Mouse (Mus musculus) forebrain, embryonic 10.5 days (tissue): Measurements from ENCODE around the gene Bex1. TPM values are rescaled to one million over a fixed set of nuclear protein-coding genes. Genes with fewer than 3 reads are reported as not detected.
A peak's percentile ranks its signal among the peaks of the same experiment; 100 is the strongest.

Source experiments
- DNase-seq: peaks from one replicate; pipeline ENCODE4 v3.0.0-alpha.2; 2017; ENCODE audit warnings: low spot score; ENCODE audit errors: extremely low spot score
- H3K27ac ChIP-seq: fragments of 300-500 bp; sonication (generic); 2 replicates; pipeline ENCODE4 v1.5.1; 2016; ENCODE audit warnings: mild to moderate bottlenecking
- H3K27me3 ChIP-seq: fragments of 300-500 bp; sonication (generic); 2 replicates; pipeline ENCODE4 v1.6.1; 2016; ENCODE audit warnings: mild to moderate bottlenecking; ENCODE audit not compliant: poor library complexity, severe bottlenecking
- H3K36me3 ChIP-seq: fragments of 300-500 bp; sonication (generic); replicated peaks from 2 replicates; pipeline ENCODE4 v1.6.1; 2016; ENCODE audit warnings: mild to moderate bottlenecking, moderate library complexity
- H3K4me1 ChIP-seq: fragments of 300-500 bp; sonication (generic); 2 replicates; pipeline ENCODE4 v1.6.1; 2016
- H3K4me3 ChIP-seq: fragments of 300-500 bp; sonication (generic); 2 replicates; pipeline ENCODE4 v1.5.1; 2016; ENCODE audit warnings: mild to moderate bottlenecking, moderate library complexity
- H3K9me3 ChIP-seq: fragments of 300-500 bp; sonication (generic); 2 replicates; pipeline ENCODE4 v1.6.1; 2016; ENCODE audit warnings: mild to moderate bottlenecking, moderate library complexity
- WGBS: fragments of 180-500 bp; shearing (Covaris S2); methylation state at CpG from one replicate; pipeline ENCODE4 v1.1.7; 2016; 5-methylcytosine and 5-hydroxymethylcytosine counted together
- polyA plus RNA-seq: library from polyadenylated mRNA; unstranded; fragments of >200 nt; fragmentation: Nextera tagmentation; extraction: Ambion mirVana; gene quantifications from 2 replicates; pipeline ENCODE4 v1.2.1, GENCODE M21; 2016

The Bex1 gene
- polyA plus RNA-seq, 1 experiment from 2014 or later = 186 TPM

DNA sequence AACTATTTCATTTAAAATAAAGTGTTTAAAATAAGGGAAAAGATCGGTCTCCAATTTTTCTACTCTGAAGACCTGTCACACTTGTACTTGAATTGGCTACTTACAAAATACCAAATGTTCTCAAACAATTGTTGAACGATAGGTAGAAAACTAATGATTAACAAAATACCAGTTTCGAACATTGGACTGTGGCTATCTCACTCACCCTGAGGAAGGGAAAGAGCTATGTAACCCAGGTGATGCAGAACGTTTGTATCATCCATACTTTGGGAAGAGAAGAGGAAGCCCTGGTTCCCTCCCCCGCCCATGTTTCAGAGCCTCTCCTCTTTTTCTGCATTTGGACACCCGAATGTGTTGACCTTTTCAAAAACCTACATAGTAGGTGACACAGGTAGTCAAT lies 10.9 kb downstream of the Bex1 start:
- H3K9me3 ChIP-seq = no peaks in the 10 kb centered on the region
- H3K27me3 ChIP-seq = peaks cover 49% of the 10 kb centered on the region
- H3K36me3 ChIP-seq = no peaks in the 10 kb centered on the region
- no peak overlapping the region for H3K4me3 ChIP-seq
- 81% methylated on average over 6 of the region's 6 CpGs for WGBS
- H3K27ac ChIP-seq = no peak overlapping the region
- DNase-seq = no peak
- H3K4me1 ChIP-seq = peaks cover 15% of the 10 kb centered on the region

DNA sequence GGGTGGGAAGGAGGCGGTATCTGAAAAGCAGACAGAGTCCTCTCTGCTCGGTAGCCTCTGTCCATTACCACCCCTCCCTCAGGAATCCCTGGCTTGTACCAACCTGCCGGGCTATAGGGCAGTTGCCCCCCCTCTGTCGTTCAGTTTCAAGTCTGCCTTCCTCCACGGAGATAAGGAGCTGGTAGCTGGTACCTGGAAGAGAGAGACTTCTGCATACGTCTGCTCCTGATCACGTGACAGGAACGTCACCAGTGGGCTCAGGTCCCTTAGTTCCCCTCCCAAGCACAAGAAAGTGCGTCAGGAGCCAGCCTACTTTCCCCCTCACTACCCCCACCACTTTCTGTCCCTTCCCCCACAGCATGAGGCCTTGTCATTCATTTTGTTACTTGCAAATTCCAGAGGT lies 11.6 kb downstream of the Bex1 start, which contains the start of gene Tceal5:
Tceal5 (minus strand) TSS at position 213 of the 403 bp plus-strand sequence.
- WGBS = 18% methylated on average over 9 of the region's 9 CpGs
- Histone ChIP-seq H3K9me3 (no peaks in the 10 kb centered on the region), H3K4me3 (peak within 1 kb of the TSS; percentile 55), H3K27ac (no peak within 1 kb of the TSS), H3K4me1 (peaks cover 15% of the 10 kb centered on the region), H3K36me3 (no peaks in the 10 kb centered on the region), H3K27me3 (peaks cover 53% of the 10 kb centered on the region)
- peak; percentile 38 for DNase-seq

DNA sequence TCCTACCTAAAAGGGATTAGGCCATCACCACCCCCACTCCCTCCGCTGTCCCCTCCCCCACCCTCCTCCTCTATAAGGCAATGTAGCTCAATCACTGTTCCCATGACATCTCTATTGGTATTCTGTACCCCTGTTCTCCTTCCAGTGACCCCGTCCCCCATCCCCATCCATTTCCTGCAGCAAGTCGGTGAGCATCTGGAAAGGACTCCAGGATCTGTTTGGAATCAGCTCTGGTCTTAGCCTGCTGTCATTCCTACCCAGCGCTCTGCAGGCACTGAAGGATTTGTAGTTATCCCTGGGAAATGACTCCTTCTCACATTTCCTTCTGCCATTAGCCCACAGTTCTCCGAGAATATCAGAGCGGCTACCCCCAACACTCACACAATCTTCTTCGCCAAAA lies 12.1 kb downstream of the Bex1 start:
- WGBS = 20% methylated on average over 7 of the region's 7 CpGs
- no peak for DNase-seq
- H3K4me1 ChIP-seq = peaks cover 15% of the 10 kb centered on the region
- peak overlapping the region; percentile 55 for H3K4me3 ChIP-seq
- no peaks in the 10 kb centered on the region for H3K36me3 ChIP-seq
- peaks cover 53% of the 10 kb centered on the region for H3K27me3 ChIP-seq
- H3K27ac ChIP-seq = no peak overlapping the region
- H3K9me3 ChIP-seq = no peaks in the 10 kb centered on the region

DNA sequence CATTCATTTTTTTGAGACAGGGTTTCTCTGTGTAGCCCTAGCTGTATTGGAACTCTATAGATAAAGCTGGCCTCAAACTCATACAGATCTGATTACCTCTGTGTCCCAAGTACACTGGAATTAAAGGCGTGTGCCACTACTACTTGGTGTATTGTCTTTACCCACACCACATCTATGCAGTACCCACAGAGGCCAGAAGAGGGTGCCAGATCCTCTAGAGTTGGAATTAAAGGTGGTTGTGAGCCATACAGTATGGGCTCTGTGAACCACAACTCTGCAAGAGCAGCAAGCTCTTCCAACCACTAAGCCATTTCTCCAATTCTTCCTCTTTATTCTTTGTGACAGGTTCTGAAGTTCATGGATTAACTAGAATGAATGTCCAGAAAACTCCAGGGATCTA lies 18.4 kb downstream of the Bex1 start:
- WGBS = 64% methylated on average over 1 of the region's 1 CpGs
- DNase-seq = peak; percentile 35

DNA sequence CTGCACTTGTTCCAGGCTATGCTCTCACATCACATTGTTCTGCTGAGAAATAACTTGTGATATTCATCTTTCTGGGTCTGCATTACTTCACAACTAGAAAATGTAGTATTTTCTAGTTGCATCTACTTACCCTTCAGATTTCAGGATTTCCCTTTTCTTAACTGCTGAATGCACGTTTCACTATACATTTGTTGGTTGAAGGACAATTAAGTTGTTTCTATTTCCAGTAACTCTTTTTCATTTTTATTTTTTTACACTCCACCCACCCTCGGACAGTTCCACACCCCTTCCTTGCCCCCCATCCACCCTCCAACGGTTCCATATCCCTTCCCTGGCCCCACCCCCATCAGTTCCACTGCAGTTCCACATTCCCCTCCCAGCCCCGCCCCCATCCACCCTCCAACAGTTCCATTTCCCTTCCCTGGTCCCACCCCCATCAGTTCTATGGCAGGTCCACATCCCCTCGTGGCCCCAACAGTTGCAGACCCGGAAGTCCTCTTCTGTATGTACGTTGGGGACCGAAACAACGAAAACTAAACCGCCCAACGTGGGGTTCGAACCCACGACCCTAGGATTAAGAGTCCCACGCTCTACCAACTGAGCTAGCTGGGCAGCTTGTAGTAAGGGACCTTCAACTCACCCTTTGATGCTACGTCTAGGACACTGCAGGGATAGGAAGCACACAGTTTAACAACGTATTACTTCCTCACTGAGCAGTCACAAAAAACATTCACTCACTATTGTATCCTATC lies 19.9 kb downstream of the Bex1 start:
- 88% methylated on average over 16 of the region's 16 CpGs for WGBS
- Histone ChIP-seq H3K36me3 (no peaks in the 10 kb centered on the region), H3K27me3 (peaks cover 32% of the 10 kb centered on the region), H3K4me3 (no peak overlapping the region), H3K9me3 (no peaks in the 10 kb centered on the region), H3K27ac (no peak overlapping the region), H3K4me1 (no peaks in the 10 kb centered on the region)
- no peak for DNase-seq

More for the DNA sequence above, 18.4 kb downstream of the Bex1 start:
- H3K9me3 ChIP-seq = no peaks in the 10 kb centered on the region
- no peak overlapping the region for H3K27ac ChIP-seq
- no peaks in the 10 kb centered on the region for H3K36me3 ChIP-seq
- no peaks in the 10 kb centered on the region for H3K4me1 ChIP-seq
- peaks cover 39% of the 10 kb centered on the region for H3K27me3 ChIP-seq
- H3K4me3 ChIP-seq = no peak overlapping the region

- no peak for DNase-seq
- Histone ChIP-seq H3K9me3 (no peaks in the 10 kb centered on the region), H3K36me3 (no peaks in the 10 kb centered on the region), H3K4me3 (no peak overlapping the region), H3K4me1 (peaks cover 6% of the 10 kb centered on the region), H3K27me3 (peaks cover 49% of the 10 kb centered on the region), H3K27ac (no peak overlapping the region)
- 85% methylated on average over 1 of the region's 1 CpGs for WGBS
Observed at GRCm38 (mm10) chrX:136183107-136183506, 32.2 kb downstream of the Bex1 start.

DNA sequence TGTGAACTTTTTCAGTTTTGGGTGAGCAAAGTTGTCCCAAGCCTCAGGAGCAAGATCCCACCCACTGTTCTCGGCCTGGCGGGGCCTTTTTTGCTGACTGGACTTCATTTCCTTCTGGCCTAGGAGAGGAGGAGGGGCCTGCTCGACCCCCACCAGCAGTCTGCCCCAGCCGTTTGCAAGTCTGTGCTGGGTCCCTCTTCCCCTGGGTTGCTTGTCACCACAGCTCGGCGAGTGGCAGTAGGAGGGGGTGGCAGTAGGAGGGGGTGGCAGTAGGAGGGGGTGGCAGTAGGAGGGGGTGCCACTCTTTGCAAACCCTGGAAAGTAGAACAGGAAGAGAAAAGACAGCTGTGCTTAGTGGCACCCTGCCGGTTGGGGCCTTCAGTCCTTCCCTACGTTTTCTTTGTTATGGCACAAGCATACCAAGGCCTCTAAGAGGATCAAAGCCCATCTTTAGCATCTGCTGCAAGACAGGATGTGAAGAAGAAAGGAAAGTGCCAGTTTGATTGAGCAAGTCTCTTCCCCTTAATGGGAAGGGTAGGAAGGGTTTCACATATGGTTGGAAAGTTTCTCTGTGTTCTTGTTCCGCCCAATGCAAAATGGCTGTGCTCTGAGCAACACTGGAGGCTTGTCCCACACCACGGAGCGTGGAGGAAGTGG lies 34.3 kb downstream of the Bex1 start:
- no peak overlapping the region for H3K4me3 ChIP-seq
- no peak for DNase-seq
- peaks cover 6% of the 10 kb centered on the region for H3K4me1 ChIP-seq
- no peaks in the 10 kb centered on the region for H3K9me3 ChIP-seq
- H3K27me3 ChIP-seq = peaks cover 69% of the 10 kb centered on the region
- peak overlapping the region; percentile 67 for H3K27ac ChIP-seq
- 28% methylated on average over 11 of the region's 11 CpGs for WGBS
- no peaks in the 10 kb centered on the region for H3K36me3 ChIP-seq

- WGBS = 17% methylated on average over 10 of the region's 10 CpGs
- no peaks in the 10 kb centered on the region for H3K9me3 ChIP-seq
- H3K36me3 ChIP-seq = peaks cover 6% of the 10 kb centered on the region; the same call in 1 of the 2 replicates
- no peak for DNase-seq
- H3K27ac ChIP-seq = peak overlapping the region; percentile 89
- peak overlapping the region; percentile 62 for H3K4me3 ChIP-seq
- peaks cover 76% of the 10 kb centered on the region for H3K27me3 ChIP-seq
- H3K4me1 ChIP-seq = peaks cover 4% of the 10 kb centered on the region; the same call in 1 of the 2 replicates
Observed at GRCm38 (mm10) chrX:136172786-136173185, 42.5 kb downstream of the Bex1 start.

GRCm38 (mm10) chrX:136172118-136172551 lies 43.2 kb downstream of the Bex1 start, which contains the start of gene Tceal8:
Gene Tceal8 (minus strand): TSS chrX:136172342.
- H3K4me1 ChIP-seq = peaks cover 4% of the 10 kb centered on the region; the same call in 1 of the 2 replicates
- no peaks in the 10 kb centered on the region for H3K9me3 ChIP-seq
- 18% methylated on average over 10 of the region's 10 CpGs for WGBS
- H3K36me3 ChIP-seq = peaks cover 6% of the 10 kb centered on the region; the same call in 1 of the 2 replicates
- H3K4me3 ChIP-seq = peak within 1 kb of the TSS; percentile 62
- H3K27ac ChIP-seq = peak within 1 kb of the TSS; percentile 89
- peak; percentile 77 for DNase-seq
- H3K27me3 ChIP-seq = peaks cover 76% of the 10 kb centered on the region

GRCm38 (mm10) chrX:136171189-136172117 lies 43.9 kb downstream of the Bex1 start:
- H3K4me1 ChIP-seq = peaks cover 4% of the 10 kb centered on the region; the same call in 1 of the 2 replicates
- peak; percentile 73 for DNase-seq
- H3K27me3 ChIP-seq = peaks cover 74% of the 10 kb centered on the region
- peak overlapping the region; percentile 62 for H3K4me3 ChIP-seq
- no peaks in the 10 kb centered on the region for H3K9me3 ChIP-seq
- peaks cover 6% of the 10 kb centered on the region; the same call in 1 of the 2 replicates for H3K36me3 ChIP-seq
- H3K27ac ChIP-seq = peak overlapping the region; percentile 89
- WGBS = 21% methylated on average over 24 of the region's 24 CpGs

- Histone ChIP-seq H3K9me3 (no peaks in the 10 kb centered on the region), H3K27me3 (peaks cover 74% of the 10 kb centered on the region), H3K4me3 (peak overlapping the region; percentile 62), H3K4me1 (peaks cover 4% of the 10 kb centered on the region; the same call in 1 of the 2 replicates), H3K27ac (peak overlapping the region; percentile 89; the same call in 1 of the 2 replicates), H3K36me3 (peaks cover 6% of the 10 kb centered on the region; the same call in 1 of the 2 replicates)
- WGBS = 70% methylated on average over 10 of the region's 10 CpGs
- DNase-seq = no peak
Observed at GRCm38 (mm10) chrX:136170625-136171024, 44.7 kb downstream of the Bex1 start.
